Mouse (Mus musculus) kidney, embryonic 15.5 days (tissue): Measurements from ENCODE around the gene Snx7. TPM values are rescaled to one million over a fixed set of nuclear protein-coding genes. Genes with fewer than 3 reads are reported as not detected.

Source experiments
- ATAC-seq: fragments of 200-750 bp; cut with Nextera tagmentation; replicated peaks from 2 replicates; pipeline ENCODE4 v1.8.0; 2017; ENCODE audit warnings: moderate TSS enrichment; ENCODE audit not compliant: low FRiP score
- H3K27ac ChIP-seq: fragments of 300-500 bp; sonication (generic); 2 replicates; pipeline ENCODE4 v1.5.1; 2015; ENCODE audit warnings: mild to moderate bottlenecking, inconsistent platforms
- H3K27me3 ChIP-seq: fragments of 300-500 bp; sonication (generic); 2 replicates; pipeline ENCODE4 v1.6.1; 2015; ENCODE audit warnings: inconsistent platforms
- H3K36me3 ChIP-seq: fragments of 300-500 bp; sonication (generic); 2 replicates; pipeline ENCODE4 v1.6.1; 2015; ENCODE audit warnings: inconsistent platforms
- H3K4me1 ChIP-seq: fragments of 300-500 bp; sonication (generic); 2 replicates; pipeline ENCODE4 v1.6.1; 2015; ENCODE audit warnings: inconsistent platforms
- H3K4me2 ChIP-seq: fragments of 300-500 bp; sonication (generic); 2 replicates; pipeline ENCODE4 v1.6.1; 2015; ENCODE audit warnings: moderate library complexity, mild to moderate bottlenecking, inconsistent platforms
- H3K4me3 ChIP-seq: fragments of 300-500 bp; sonication (generic); replicated peaks from 2 replicates; pipeline ENCODE4 v1.5.1; 2015; ENCODE audit warnings: mild to moderate bottlenecking, inconsistent platforms
- H3K9ac ChIP-seq: fragments of 300-500 bp; sonication (generic); 2 replicates; pipeline ENCODE4 v1.6.1; 2015; ENCODE audit warnings: mild to moderate bottlenecking, inconsistent platforms
- H3K9me3 ChIP-seq: fragments of 300-500 bp; sonication (generic); replicated peaks from 2 replicates; pipeline ENCODE4 v1.6.1; 2016; ENCODE audit warnings: inconsistent platforms
- WGBS: fragments of 180-500 bp; shearing (Covaris S2); methylation state at CpG from one replicate; pipeline ENCODE4 v1.1.7; 2015; ENCODE audit warnings: mixed read lengths; 5-methylcytosine and 5-hydroxymethylcytosine counted together
- polyA plus RNA-seq: library from polyadenylated mRNA; unstranded; fragments of >200 nt; fragmentation: Nextera tagmentation; extraction: Ambion mirVana; gene quantifications from 2 replicates; pipeline ENCODE4 v1.2.1, GENCODE M21; 2015

The Snx7 gene
- polyA plus RNA-seq, 1 experiment from 2014 or later, result 52.1 TPM

DNA sequence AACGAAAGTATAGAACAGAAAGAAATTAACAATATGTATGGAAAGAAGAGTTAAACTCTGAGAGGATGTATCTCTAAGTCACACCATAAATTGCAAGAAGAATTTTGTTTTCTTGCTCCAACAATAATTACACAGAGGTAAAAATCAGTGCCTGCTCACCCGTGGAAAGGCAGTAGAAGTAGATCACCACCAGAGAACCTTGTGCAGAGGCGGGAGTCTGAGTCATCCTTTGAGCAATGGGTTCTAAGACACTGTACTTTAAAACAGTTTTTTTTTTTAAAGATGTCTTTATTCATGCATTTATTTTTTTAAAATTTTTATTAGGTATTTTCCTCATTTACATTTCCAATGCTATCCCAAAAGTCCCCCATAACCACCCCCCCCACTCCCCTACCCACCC is 9.7 kb downstream of the Snx7 start:
- no peaks in the 10 kb centered on the region for H3K27me3 ChIP-seq
- H3K9ac ChIP-seq, result no peak overlapping the region
- 88% methylated on average over 3 of the region's 3 CpGs for WGBS
- H3K9me3 ChIP-seq, result no peaks in the 10 kb centered on the region
- no peak overlapping the region for H3K4me2 ChIP-seq
- 0 out of 2 replicates have a peak, but pooled peaks cover 9% of the 10 kb centered on the region for H3K4me1 ChIP-seq
- no peak overlapping the region for H3K4me3 ChIP-seq
- peaks cover 9% of the 10 kb centered on the region; the same call in 1 of the 2 replicates for H3K36me3 ChIP-seq
- no peak overlapping the region for H3K27ac ChIP-seq
- ATAC-seq, result no peak

DNA sequence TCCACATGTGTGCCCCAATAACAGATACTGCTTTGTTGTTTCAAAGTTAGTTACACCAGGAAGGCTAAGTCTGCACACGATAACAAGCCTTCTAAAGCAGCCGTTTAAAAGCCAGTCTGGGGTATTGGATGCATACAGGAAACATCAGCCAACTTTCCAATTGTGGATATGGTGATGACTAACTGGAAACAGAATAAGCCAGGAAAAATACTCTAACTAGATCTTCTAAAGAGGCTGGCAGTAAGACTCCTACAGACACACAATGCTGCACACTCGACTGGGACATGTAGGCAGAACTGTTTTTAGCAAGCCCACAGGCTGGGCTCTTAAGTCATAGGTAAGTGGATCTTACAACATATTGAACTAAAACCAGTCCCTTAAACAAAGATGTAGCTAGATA is 15.0 kb downstream of the Snx7 start:
- H3K4me2 ChIP-seq, result no peak overlapping the region
- ATAC-seq, result no peak
- H3K27ac ChIP-seq, result no peak overlapping the region
- no peaks in the 10 kb centered on the region for H3K36me3 ChIP-seq
- H3K9me3 ChIP-seq, result no peaks in the 10 kb centered on the region
- no peak overlapping the region for H3K9ac ChIP-seq
- H3K27me3 ChIP-seq, result no peaks in the 10 kb centered on the region
- H3K4me1 ChIP-seq, result no peaks in the 10 kb centered on the region
- 87% methylated on average over 3 of the region's 3 CpGs for WGBS
- no peak overlapping the region for H3K4me3 ChIP-seq

DNA sequence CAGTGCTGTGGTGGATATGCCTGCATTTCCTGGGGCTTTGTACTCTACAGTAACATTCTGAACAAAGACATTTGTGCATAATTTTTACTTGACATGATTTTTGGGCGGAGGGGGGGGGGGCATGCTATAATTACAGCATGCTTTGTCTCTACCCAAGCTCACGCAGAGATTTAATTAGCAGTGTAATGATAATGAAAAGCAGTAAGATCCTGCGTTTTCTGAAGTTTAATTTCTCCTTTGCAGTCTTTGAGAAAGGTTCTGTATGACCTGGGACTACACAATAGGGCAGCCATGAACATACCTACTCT is 16.7 kb downstream of the Snx7 start:
- WGBS, result 93% methylated on average over 3 of the region's 3 CpGs
- Histone ChIP-seq H3K36me3 (no peaks in the 10 kb centered on the region), H3K4me2 (no peak overlapping the region), H3K4me1 (no peaks in the 10 kb centered on the region), H3K9me3 (no peaks in the 10 kb centered on the region), H3K27me3 (no peaks in the 10 kb centered on the region), H3K9ac (no peak overlapping the region), H3K4me3 (no peak overlapping the region), H3K27ac (no peak overlapping the region)
- no peak for ATAC-seq

DNA sequence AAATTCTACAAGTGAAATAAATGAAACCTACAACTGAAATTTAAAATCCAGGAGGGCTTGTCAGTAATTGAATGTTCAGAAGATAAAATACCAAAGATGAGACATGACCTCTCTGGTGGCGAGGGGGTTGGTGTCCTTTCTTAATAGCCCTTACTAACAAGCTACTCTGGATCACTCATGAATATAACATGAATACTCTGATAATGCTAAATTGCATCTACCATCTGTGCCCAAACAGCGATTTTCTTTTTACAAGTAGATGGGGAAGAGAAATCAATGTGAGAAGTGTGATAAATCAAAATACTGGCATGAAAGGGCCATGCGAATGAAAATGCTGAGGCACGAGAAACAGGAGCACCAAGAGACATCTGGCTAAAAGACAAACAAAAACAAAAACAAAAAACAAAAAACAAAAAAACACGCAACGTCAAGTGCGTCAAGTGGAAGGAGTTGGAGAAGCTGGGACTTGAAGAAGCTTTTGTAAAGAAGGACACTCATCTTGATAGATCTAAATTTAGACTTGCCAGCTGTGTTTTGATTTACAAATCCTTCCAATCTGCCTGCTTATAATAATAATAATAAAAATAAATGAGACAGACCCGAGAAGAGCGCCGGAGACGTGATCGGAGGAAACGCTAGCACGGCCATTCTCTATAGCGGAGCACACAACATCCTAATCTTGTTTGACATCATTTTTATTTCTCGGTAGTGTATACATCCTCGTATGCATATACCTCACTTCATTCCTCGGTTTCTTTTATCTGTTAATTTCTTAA is 17.3 kb downstream of the Snx7 start:
- ATAC-seq, result no peak
- no peak overlapping the region for H3K4me3 ChIP-seq
- no peaks in the 10 kb centered on the region for H3K9me3 ChIP-seq
- no peak overlapping the region for H3K27ac ChIP-seq
- WGBS, result 91% methylated on average over 18 of the region's 18 CpGs
- H3K9ac ChIP-seq, result no peak overlapping the region
- H3K4me2 ChIP-seq, result no peak overlapping the region
- no peaks in the 10 kb centered on the region for H3K27me3 ChIP-seq
- no peaks in the 10 kb centered on the region for H3K4me1 ChIP-seq
- no peaks in the 10 kb centered on the region for H3K36me3 ChIP-seq

DNA sequence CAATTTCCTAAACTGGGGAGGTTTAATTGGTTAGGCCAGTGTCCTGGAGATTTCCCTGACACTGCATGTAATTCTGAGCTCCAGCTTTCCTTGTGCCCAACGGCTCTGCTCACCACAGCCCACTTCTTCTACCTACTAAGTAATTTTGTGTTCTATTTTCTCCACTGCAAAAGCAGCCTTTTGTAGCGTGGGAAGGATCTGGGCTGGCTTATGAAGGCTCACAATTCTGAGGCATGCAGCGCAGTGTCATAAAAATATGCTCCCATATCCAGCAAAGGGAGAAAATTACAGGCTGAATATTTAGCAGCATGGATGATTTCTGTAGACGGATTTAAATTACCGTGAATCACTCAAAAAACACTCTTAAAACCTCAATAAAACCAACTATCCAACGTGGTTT is 19.9 kb downstream of the Snx7 start:
- WGBS, result 79% methylated on average over 6 of the region's 6 CpGs
- Histone ChIP-seq H3K4me3 (no peak overlapping the region), H3K4me1 (no peaks in the 10 kb centered on the region), H3K36me3 (no peaks in the 10 kb centered on the region), H3K4me2 (no peak overlapping the region), H3K9ac (no peak overlapping the region), H3K27ac (no peak overlapping the region), H3K9me3 (no peaks in the 10 kb centered on the region), H3K27me3 (no peaks in the 10 kb centered on the region)
- no peak for ATAC-seq

DNA sequence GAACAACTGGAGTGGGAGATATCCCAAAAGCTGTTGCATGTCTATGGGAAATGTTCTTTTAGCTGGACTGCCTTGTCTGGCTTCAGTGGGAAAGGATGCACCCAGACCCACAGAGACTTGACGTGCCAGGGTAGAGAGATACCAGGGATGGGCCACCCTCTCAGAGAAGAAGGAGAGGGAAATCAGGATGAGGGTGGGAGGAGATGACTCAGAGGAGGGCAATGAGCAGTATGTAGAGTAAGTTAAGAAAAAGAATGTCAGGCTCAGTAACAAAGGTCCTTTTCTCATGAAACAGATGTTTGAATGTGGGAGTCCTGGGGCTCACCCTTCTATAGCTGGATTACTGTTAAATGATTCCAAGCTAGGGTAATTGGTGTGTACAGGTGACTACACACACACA is 26.1 kb downstream of the Snx7 start:
- Histone ChIP-seq H3K27me3 (no peaks in the 10 kb centered on the region), H3K9me3 (no peaks in the 10 kb centered on the region), H3K4me1 (no peaks in the 10 kb centered on the region), H3K4me2 (no peak overlapping the region), H3K27ac (no peak overlapping the region), H3K36me3 (peaks cover 7% of the 10 kb centered on the region; the same call in 1 of the 2 replicates), H3K9ac (no peak overlapping the region), H3K4me3 (no peak overlapping the region)
- WGBS, result 91% methylated on average over 1 of the region's 1 CpGs
- ATAC-seq, result no peak

DNA sequence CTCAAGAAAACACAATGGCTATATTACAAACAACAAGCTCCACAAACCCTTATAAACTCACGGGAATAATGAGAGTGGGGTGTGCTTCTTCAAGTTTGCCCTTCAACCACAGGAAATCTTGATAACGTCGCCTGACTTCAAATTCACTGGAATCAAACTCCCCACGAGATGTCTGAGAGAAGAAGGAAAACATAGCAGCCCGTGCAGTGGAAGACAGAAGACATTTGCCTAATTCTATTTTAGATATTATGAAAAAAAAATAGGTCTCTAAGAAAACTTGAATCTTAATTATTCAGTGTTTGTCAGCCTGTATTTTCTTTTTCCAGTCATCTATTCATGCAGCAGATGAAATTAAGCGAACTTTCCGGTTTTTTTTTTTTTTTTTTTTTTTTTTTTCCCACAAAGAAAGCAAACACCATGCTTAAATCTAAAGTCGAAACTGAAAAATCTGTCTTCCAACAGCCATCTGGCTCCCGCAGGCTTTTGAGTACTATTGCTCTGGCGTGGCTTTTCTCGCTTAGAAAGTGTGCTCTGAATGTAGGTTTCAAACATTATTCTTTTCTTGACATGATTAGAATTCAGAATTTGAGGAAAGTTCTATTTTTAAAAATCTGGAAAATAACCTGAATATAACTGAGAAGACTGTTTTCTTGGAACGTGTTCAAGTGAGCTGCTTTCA is 28.7 kb downstream of the Snx7 start:
- H3K36me3 ChIP-seq, result peaks cover 18% of the 10 kb centered on the region; the same call in 1 of the 2 replicates
- 74% methylated on average over 12 of the region's 12 CpGs for WGBS

DNA sequence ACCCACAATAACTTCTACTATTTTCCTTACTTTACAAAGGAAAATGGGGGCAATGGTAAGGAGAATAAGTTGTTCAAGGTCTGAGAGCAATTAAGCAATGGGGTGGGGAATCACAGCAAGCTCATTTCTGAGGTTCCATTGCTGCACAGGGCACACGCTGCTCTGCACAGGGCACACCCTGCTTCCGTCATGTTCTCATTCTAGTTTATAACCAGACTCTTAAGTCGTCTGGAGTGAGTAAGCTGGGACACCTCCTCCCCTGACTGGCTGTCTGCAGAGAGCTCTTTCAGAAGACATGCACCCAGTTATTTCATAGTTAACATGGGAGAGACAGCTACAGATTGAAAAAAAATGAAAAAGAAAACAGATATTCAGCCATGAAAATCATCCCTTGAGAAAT is 30.7 kb downstream of the Snx7 start:
- WGBS, result 57% methylated on average over 3 of the region's 3 CpGs
- peaks cover 18% of the 10 kb centered on the region; the same call in 1 of the 2 replicates for H3K36me3 ChIP-seq
- no peak overlapping the region for H3K9ac ChIP-seq
- no peaks in the 10 kb centered on the region for H3K4me1 ChIP-seq
- no peak overlapping the region for H3K27ac ChIP-seq
- H3K4me3 ChIP-seq, result no peak overlapping the region
- no peaks in the 10 kb centered on the region for H3K27me3 ChIP-seq
- H3K4me2 ChIP-seq, result no peak overlapping the region
- no peak for ATAC-seq
- no peaks in the 10 kb centered on the region for H3K9me3 ChIP-seq

More for the DNA sequence above, 28.7 kb downstream of the Snx7 start:
- Histone ChIP-seq H3K9me3 (no peaks in the 10 kb centered on the region), H3K27ac (no peak overlapping the region), H3K4me1 (no peaks in the 10 kb centered on the region), H3K9ac (no peak overlapping the region), H3K27me3 (no peaks in the 10 kb centered on the region), H3K4me2 (no peak overlapping the region), H3K4me3 (no peak overlapping the region)
- ATAC-seq, result no peak

DNA sequence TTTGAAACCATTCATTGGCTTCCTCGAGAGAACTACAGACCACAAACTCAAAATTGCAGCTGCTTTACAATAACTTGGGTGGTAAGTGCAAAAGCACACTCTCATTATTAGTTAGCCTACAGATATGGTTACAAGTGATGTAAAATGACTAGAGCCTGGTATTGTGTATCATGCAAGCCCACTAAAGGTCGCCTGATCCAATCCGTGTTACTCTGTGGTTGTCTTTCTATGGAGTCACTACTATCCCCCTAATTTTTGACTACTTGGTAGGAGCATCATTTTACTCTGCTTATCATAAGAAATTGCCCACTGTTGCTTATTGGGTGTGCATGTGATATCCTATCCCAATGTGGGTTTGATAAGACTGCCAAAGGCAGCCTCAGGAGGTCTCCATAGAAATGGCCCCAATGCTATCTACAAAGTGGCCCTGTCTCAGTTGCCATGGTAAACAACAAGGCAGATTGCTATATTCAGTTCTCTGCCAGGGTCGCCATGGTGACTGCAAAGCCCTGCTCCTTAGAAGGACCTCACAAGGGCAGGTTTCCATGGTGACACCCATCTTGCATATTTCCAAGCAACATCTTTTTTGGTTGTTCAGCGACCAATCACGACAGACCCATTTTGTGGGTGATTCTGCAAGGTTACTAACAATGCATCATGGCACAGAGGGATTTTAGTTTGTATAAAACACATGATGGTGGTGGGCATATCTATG is 42.1 kb downstream of the Snx7 start:
- H3K27ac ChIP-seq, result no peak overlapping the region
- H3K36me3 ChIP-seq, result peaks cover 8% of the 10 kb centered on the region; the same call in 1 of the 2 replicates
- 84% methylated on average over 6 of the region's 6 CpGs for WGBS
- no peak for ATAC-seq
- no peak overlapping the region for H3K4me3 ChIP-seq
- H3K9me3 ChIP-seq, result no peaks in the 10 kb centered on the region
- H3K4me1 ChIP-seq, result no peaks in the 10 kb centered on the region
- H3K4me2 ChIP-seq, result no peak overlapping the region
- H3K9ac ChIP-seq, result no peak overlapping the region
- H3K27me3 ChIP-seq, result no peaks in the 10 kb centered on the region

DNA sequence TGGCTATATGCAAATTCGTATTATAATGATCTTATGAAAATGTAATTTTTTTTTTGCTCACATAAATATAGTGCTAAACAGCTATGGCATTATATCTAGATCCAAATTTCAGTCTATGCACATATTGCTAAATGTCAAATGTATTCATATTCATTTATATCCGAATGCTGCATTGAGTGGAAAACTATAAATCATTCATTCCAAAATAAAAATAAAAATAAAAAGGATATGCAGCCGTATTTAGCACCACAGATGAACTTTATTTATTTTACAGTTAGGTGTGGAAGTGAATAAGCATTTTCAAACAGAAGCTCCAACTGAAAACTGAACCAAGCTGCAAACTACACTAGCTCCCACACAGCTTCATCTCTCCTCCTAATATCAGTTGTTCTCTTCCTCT is 45.5 kb downstream of the Snx7 start:
- Histone ChIP-seq H3K4me2 (no peak overlapping the region), H3K9ac (no peak overlapping the region), H3K4me1 (no peaks in the 10 kb centered on the region), H3K9me3 (no peaks in the 10 kb centered on the region), H3K27ac (no peak overlapping the region), H3K27me3 (no peaks in the 10 kb centered on the region), H3K36me3 (0 out of 2 replicates have a peak, but pooled peaks cover 3% of the 10 kb centered on the region), H3K4me3 (no peak overlapping the region)
- ATAC-seq, result no peak
- WGBS, result 89% methylated on average over 3 of the region's 3 CpGs

DNA sequence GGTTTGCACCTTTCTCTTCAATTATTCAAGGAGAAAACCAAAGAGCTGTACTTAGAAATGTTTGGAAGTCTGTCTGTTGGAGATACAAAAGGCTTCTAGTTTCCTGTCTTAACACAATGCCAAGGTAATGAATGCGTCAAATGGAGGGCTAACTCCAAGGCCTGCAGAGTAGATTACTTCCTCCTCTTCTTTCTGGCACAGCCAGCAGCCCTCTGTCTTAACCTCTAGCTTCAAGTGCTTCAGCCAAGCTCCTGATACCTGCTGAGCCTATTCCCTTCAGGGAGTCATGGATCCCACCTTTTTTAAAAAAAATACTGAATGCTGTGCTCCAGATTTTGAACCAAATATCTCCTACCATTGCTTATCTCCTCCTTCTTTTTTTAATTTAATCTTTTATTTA is 51.1 kb downstream of the Snx7 start:
- no peaks in the 10 kb centered on the region for H3K36me3 ChIP-seq
- H3K4me2 ChIP-seq, result no peak overlapping the region
- H3K9ac ChIP-seq, result no peak overlapping the region
- no peak overlapping the region for H3K4me3 ChIP-seq
- no peaks in the 10 kb centered on the region for H3K27me3 ChIP-seq
- 77% methylated on average over 1 of the region's 1 CpGs for WGBS
- no peak for ATAC-seq
- no peaks in the 10 kb centered on the region for H3K9me3 ChIP-seq
- H3K27ac ChIP-seq, result no peak overlapping the region
- no peaks in the 10 kb centered on the region for H3K4me1 ChIP-seq

DNA sequence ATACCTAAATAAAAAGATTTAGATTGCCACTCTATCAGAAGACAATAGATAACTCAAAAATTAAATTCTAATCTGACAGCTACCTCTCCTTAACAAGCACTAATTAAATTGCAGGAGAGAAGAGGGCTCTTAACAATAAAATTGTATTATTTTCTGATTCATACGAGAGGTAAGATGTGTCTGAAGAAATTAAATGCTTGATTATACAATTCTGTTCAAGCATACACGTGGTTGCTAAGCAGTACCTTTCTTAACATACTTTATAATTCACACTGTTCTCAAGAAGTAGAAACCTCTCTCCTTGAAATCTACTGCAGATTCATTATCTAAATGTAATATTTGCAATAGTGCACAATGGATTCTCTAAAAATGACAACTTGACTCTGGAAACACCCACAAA is 54.5 kb downstream of the Snx7 start:
- ATAC-seq, result no peak
- no peaks in the 10 kb centered on the region for H3K27me3 ChIP-seq
- H3K36me3 ChIP-seq, result no peaks in the 10 kb centered on the region
- H3K4me2 ChIP-seq, result no peak overlapping the region
- no peak overlapping the region for H3K4me3 ChIP-seq
- 80% methylated on average over 2 of the region's 2 CpGs for WGBS
- no peaks in the 10 kb centered on the region for H3K4me1 ChIP-seq
- no peak overlapping the region for H3K27ac ChIP-seq
- no peak overlapping the region for H3K9ac ChIP-seq
- no peaks in the 10 kb centered on the region for H3K9me3 ChIP-seq
